Mouse (Mus musculus) ES-E14 (cell line): Measurements from ENCODE around the gene Mex3b.

Experiments used
- MAFK ChIP-seq: IDR thresholded peaks from 2 replicates; pipeline ENCODE4 v1.6.1; 2014; ENCODE audit warnings: mild to moderate bottlenecking, low read depth, low read length, inconsistent platforms; ENCODE audit not compliant: insufficient read depth
- ZC3H11A ChIP-seq: IDR thresholded peaks from 2 replicates; pipeline ENCODE4 v1.6.1; 2012; ENCODE audit warnings: low read depth, mild to moderate bottlenecking, inconsistent platforms, low read length, borderline replicate concordance
- ZNF384 ChIP-seq: IDR thresholded peaks from 2 replicates; pipeline ENCODE4 v1.6.1; 2012; ENCODE audit warnings: low read depth, low read length, inconsistent platforms

GRCm38 (mm10) chr7:82914297-82914696 lies 47.2 kb downstream of the Mex3b start:
- TF ChIP-seq MAFK (no peak), ZNF384 (no peak), ZC3H11A (no peak)
